In the genomic region with DNA sequence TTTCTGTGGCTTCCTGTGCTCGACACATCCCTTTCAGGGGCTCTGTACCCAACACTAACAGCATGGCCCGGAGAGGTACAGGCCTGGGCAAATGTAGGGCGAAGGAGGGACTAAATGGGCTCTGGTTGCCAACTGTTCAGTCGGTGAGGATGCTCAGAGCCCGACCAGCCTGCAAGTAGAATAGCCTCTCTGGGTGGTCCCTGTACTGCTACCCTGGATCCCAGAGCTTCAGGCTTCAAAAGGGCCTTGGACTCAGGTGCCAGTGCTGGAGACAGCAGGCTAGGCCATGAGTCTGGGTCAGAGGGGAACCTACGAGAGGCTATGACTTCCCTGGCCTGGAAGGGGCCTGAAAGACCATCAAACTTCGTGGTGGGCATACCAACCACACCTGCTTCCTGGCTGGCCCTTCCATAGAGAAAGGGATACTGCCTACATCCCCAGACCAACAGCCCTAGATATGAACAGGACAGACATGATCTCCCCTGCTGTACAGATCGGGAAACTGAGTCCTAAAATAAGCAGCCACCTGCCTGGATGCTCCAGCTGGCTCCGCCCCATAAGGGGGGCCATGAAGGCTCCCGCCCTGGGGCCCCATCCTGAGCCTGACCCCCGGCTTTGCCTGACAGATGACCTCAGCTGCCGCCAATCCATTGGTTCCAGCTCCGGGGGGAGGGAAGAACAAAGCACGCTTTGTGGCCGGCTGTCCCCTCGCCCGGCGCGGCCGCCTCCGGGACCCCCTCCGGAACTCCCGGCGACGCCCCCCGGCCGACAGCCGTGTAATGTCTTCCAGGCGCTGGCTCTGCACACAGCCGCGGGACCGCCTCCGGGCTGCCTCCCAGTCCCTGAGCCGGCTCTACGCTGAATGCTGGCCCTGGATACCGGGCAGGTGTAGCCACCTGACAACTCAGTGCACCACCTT, we compare ENCODE assay signal across 9 mouse cellular contexts. TPM values are rescaled to one million over a fixed set of nuclear protein-coding genes. Genes with fewer than 3 reads are reported as not detected.
DNase-seq lines count a peak whose midpoint lies in the region; ATAC-seq lines count a peak whose summit lies in the region.
"Had no signal": no experiment of that assay in that cellular context is flagged by ENCODE, and none has a peak within 500 bp of the region (broad histone marks: within the 10 kb centered on the region; RNA-seq: fewer than 3 reads in every experiment).

No protein-coding gene starts in this region.

- peak overlapping the region; percentile 29; the same call in 1 of the 2 replicates for H3K9ac ChIP-seq in heart, embryonic 13.5 days
- H3K9ac ChIP-seq in hindbrain, embryonic 14.5 days = peak overlapping the region; percentile 52
- peak overlapping the region; percentile 47; the same call in 1 of the 2 replicates for H3K9ac ChIP-seq in midbrain, embryonic 14.5 days (replicated peaks; ENCODE audit: low read length)

- H3K4me2 ChIP-seq in heart, embryonic 13.5 days = peak overlapping the region; percentile 65
- H3K4me2 ChIP-seq in hindbrain, embryonic 14.5 days (replicated peaks) = peak overlapping the region; percentile 64
- H3K4me2 ChIP-seq in midbrain, embryonic 14.5 days (ENCODE audit: low read length) = peak overlapping the region; percentile 57

- 16% methylated on average over 36 of the region's 36 CpGs for WGBS in heart, embryonic 13.5 days
- WGBS in hindbrain, embryonic 14.5 days = 10% methylated on average over 36 of the region's 36 CpGs
- WGBS in midbrain, embryonic 14.5 days = 9% methylated on average over 36 of the region's 36 CpGs

- H3K36me3 ChIP-seq in heart, embryonic 13.5 days = peaks cover 2% of the 10 kb centered on the region; the same call in 1 of the 2 replicates
- no peaks in the 10 kb centered on the region for H3K36me3 ChIP-seq in hindbrain, embryonic 14.5 days (replicated peaks; ENCODE audit: control insufficient read depth, insufficient read depth)
- no peaks in the 10 kb centered on the region for H3K36me3 ChIP-seq in midbrain, embryonic 14.5 days (ENCODE audit: control insufficient read depth, insufficient read depth, low read length)
- H3K36me3 ChIP-seq: G1E had no signal

- H3K27ac ChIP-seq in heart, embryonic 13.5 days (replicated peaks) = no peak overlapping the region
- no peak overlapping the region for H3K27ac ChIP-seq in hindbrain, embryonic 14.5 days
- H3K27ac ChIP-seq in midbrain, embryonic 14.5 days (replicated peaks; ENCODE audit: low read depth, low read length) = no peak overlapping the region

- DNase-seq in heart, postnatal 25 days (ENCODE audit: low spot score) = no peak
- peak; percentile 67 for DNase-seq in embryo, embryonic 9.5 days (ENCODE audit: extremely low spot score)
- no peak for DNase-seq in hindbrain, embryonic 14.5 days (ENCODE audit: low spot score)
- peak; percentile 69 for DNase-seq in midbrain, embryonic 14.5 days
- no peak for DNase-seq in urinary bladder, postnatal 4 days (ENCODE audit: low spot score in 2 of 2)
- no peak for DNase-seq in cerebellum, postnatal 4 days (ENCODE audit: low spot score in 2 of 2)
- no peak for DNase-seq in right cerebral cortex, postnatal 25 days

- intact Hi-C loops in heart, postnatal 25 days (cut with DNase I) = loop anchor here (2.0 to 5.0 kb wide), 2 partner anchors 28 to 253 kb away; a partner anchor contains a TSS

- peak overlapping the region; percentile 29 for H3K4me3 ChIP-seq in heart, embryonic 13.5 days
- H3K4me3 ChIP-seq in hindbrain, embryonic 14.5 days (replicated peaks; ENCODE audit: low read length) = peak overlapping the region; percentile 20
- H3K4me3 ChIP-seq in midbrain, embryonic 14.5 days (replicated peaks; ENCODE audit: low read depth, low read length) = peak overlapping the region; percentile 22

- no peak for ATAC-seq in heart, embryonic 13.5 days (ENCODE audit: extremely low read depth, insufficient number of reproducible peaks, low FRiP score, low TSS enrichment)
- peak; percentile 44 for ATAC-seq in hindbrain, embryonic 14.5 days (ENCODE audit: low FRiP score)
- peak; percentile 59; the same call in 1 of the 2 replicates for ATAC-seq in midbrain, embryonic 14.5 days (ENCODE audit: low FRiP score, low TSS enrichment)

- H3K4me1 ChIP-seq in heart, embryonic 13.5 days = peaks cover 22% of the 10 kb centered on the region
- H3K4me1 ChIP-seq in hindbrain, embryonic 14.5 days (replicated peaks; ENCODE audit: control insufficient read depth, insufficient read depth, low read length) = peaks cover 13% of the 10 kb centered on the region
- peaks cover 17% of the 10 kb centered on the region for H3K4me1 ChIP-seq in midbrain, embryonic 14.5 days (ENCODE audit: control insufficient read depth, insufficient read depth, low read length)

- no peaks in the 10 kb centered on the region for H3K9me3 ChIP-seq in heart, embryonic 13.5 days
- H3K9me3 ChIP-seq in hindbrain, embryonic 14.5 days (ENCODE audit: control insufficient read depth, low read length) = no peaks in the 10 kb centered on the region
- H3K9me3 ChIP-seq in midbrain, embryonic 14.5 days (ENCODE audit: control insufficient read depth, low read length) = no peaks in the 10 kb centered on the region
- H3K9me3 ChIP-seq: G1E had no signal

- peaks cover 45% of the 10 kb centered on the region for H3K27me3 ChIP-seq in heart, embryonic 13.5 days (replicated peaks)
- 0 out of 2 replicates have a peak, but pooled peaks cover 6% of the 10 kb centered on the region for H3K27me3 ChIP-seq in hindbrain, embryonic 14.5 days (ENCODE audit: control insufficient read depth, insufficient read depth, low read length)
- H3K27me3 ChIP-seq in midbrain, embryonic 14.5 days (ENCODE audit: control insufficient read depth, insufficient read depth, low read length) = no peaks in the 10 kb centered on the region

RNA-seq across cellular contexts. Expression of a gene that starts 9.0 kb away (rescaled TPM):
- polyA plus RNA-seq in heart, embryonic 13.5 days (2015; fragmentation: Nextera tagmentation; extraction: Ambion mirVana) = 7.4 and 7.7 TPM in 2 replicates
- 10 to 100 TPM; 14.8 to 15.2 TPM for total RNA-seq in heart, postnatal 25 days (2021)
- polyA plus RNA-seq in hindbrain, embryonic 14.5 days (2014; fragmentation: Nextera tagmentation; extraction: Ambion mirVana) = 22.5 and 26.2 TPM in 2 replicates
- 11.5 and 17.4 TPM in 2 replicates for polyA plus RNA-seq in midbrain, embryonic 14.5 days (2014; fragmentation: Nextera tagmentation; extraction: Ambion mirVana)

RNA-seq across cellular contexts. Expression of a gene that starts 29.0 kb away (rescaled TPM):
- 9.2 and 9.4 TPM in 2 replicates for polyA plus RNA-seq in heart, embryonic 13.5 days (2015; fragmentation: Nextera tagmentation; extraction: Ambion mirVana)
- 10 to 100 TPM; 24.3 to 34.0 TPM for total RNA-seq in heart, postnatal 25 days (2021)
- polyA plus RNA-seq in hindbrain, embryonic 14.5 days (2014; fragmentation: Nextera tagmentation; extraction: Ambion mirVana) = 1.6 and 2.3 TPM in 2 replicates
- polyA plus RNA-seq in midbrain, embryonic 14.5 days (2014; fragmentation: Nextera tagmentation; extraction: Ambion mirVana) = 0.76 and 0.96 TPM in 2 replicates
- total RNA-seq: G1E had no signal
- polyA plus RNA-seq: G1E had no signal

RNA-seq across cellular contexts. Expression of a gene that starts 33.0 kb away (rescaled TPM):
- 0.04 TPM in 1 of 2 replicates, not detected in the other for polyA plus RNA-seq in heart, embryonic 13.5 days (2015; fragmentation: Nextera tagmentation; extraction: Ambion mirVana)
- total RNA-seq in heart, postnatal 25 days (2021) = not detected
- polyA plus RNA-seq in hindbrain, embryonic 14.5 days (2014; fragmentation: Nextera tagmentation; extraction: Ambion mirVana) = 10.9 and 13.6 TPM in 2 replicates
- polyA plus RNA-seq in midbrain, embryonic 14.5 days (2014; fragmentation: Nextera tagmentation; extraction: Ambion mirVana) = 16.4 and 18.4 TPM in 2 replicates
- polyA plus RNA-seq: G1E had no signal

Comparison
In these comparisons a context has a peak if more than half of its experiments do, and no peak if none do; other contexts are left out.
1. DNase-seq: peak in embryo, embryonic 9.5 days (single experiment) and midbrain, embryonic 14.5 days (single experiment); none in heart, postnatal 25 days (single experiment), hindbrain, embryonic 14.5 days (single experiment), urinary bladder, postnatal 4 days (0 of 2), cerebellum, postnatal 4 days (0 of 2) and right cerebral cortex, postnatal 25 days (single experiment).
2. RNA of a gene that starts 33.0 kb away (polyA plus RNA-seq): 16.4 to 18.4 TPM in midbrain, embryonic 14.5 days and 10.9 to 13.6 TPM in hindbrain, embryonic 14.5 days; 0.04 TPM in heart, embryonic 13.5 days; every median in the first group is over 10 times any median in the second.
3. Peak in every context shown above with its lines, with median percentiles within 50 percentile points of each other: H3K4me2 ChIP-seq, H3K4me3 ChIP-seq and H3K9ac ChIP-seq.